Mouse (Mus musculus) kidney, postnatal 0 days (tissue): ENCODE results near the gene Tmem131. TPM values are rescaled to one million over a fixed set of nuclear protein-coding genes. Genes with fewer than 3 reads are reported as not detected.
"Not testable (repeated sequence)": the region's sequence is repeated elsewhere in the genome, so short reads cannot be mapped to it uniquely, and the experiment has no call there.

ENCODE experiments used
- ATAC-seq: fragments of 200-750 bp; cut with Nextera tagmentation; replicated peaks from 2 replicates; pipeline ENCODE4 v1.8.0; 2017; ENCODE audit warnings: low read depth, moderate number of reproducible peaks, moderate TSS enrichment, moderate library complexity; ENCODE audit not compliant: low FRiP score
- DNase-seq: peaks from one replicate; pipeline ENCODE4 v3.0.0-alpha.2; 2016; ENCODE audit warnings: low spot score
- H3K27ac ChIP-seq: fragments of 300-500 bp; sonication (generic); 2 replicates; pipeline ENCODE4 v1.5.1; 2014; ENCODE audit warnings: mild to moderate bottlenecking
- H3K27me3 ChIP-seq: fragments of 300-500 bp; sonication (generic); 2 replicates; pipeline ENCODE4 v1.6.1; 2014; ENCODE audit warnings: low read length, mixed read lengths; ENCODE audit not compliant: insufficient read depth
- H3K36me3 ChIP-seq: fragments of 300-500 bp; sonication (generic); 2 replicates; pipeline ENCODE4 v1.6.1; 2014; ENCODE audit warnings: low read length, mixed read lengths; ENCODE audit not compliant: insufficient read depth
- H3K4me1 ChIP-seq: fragments of 300-500 bp; sonication (generic); replicated peaks from 2 replicates; pipeline ENCODE4 v1.6.1; 2014; ENCODE audit warnings: antibody characterized with exemption, low read length, mixed read lengths; ENCODE audit not compliant: insufficient read depth
- H3K4me2 ChIP-seq: fragments of 300-500 bp; sonication (generic); 2 replicates; pipeline ENCODE4 v1.6.1; 2014; ENCODE audit warnings: mild to moderate bottlenecking, low read length, moderate library complexity, mixed read lengths
- H3K4me3 ChIP-seq: fragments of 300-500 bp; sonication (generic); replicated peaks from 2 replicates; pipeline ENCODE4 v1.5.1; 2014; ENCODE audit warnings: low read depth, low read length
- H3K9ac ChIP-seq: fragments of 300-500 bp; sonication (generic); 2 replicates; pipeline ENCODE4 v1.6.1; 2014; ENCODE audit warnings: low read depth, low read length
- H3K9me3 ChIP-seq: fragments of 300-500 bp; sonication (generic); replicated peaks from 2 replicates; pipeline ENCODE4 v1.6.1; 2016; ENCODE audit warnings: low read length, inconsistent platforms, mixed read lengths
- CTCF ChIP-seq: IDR thresholded peaks from 2 replicates; pipeline ENCODE4 v1.5.1; 2016; ENCODE audit warnings: antibody characterized with exemption, low read depth, mild to moderate bottlenecking, moderate library complexity
- WGBS: fragments of 180-500 bp; shearing (Covaris S2); extraction: QIAGEN DNeasy Blood & Tissue Kit; methylation state at CpG from one replicate; pipeline ENCODE4 v1.1.7; 2014; 5-methylcytosine and 5-hydroxymethylcytosine counted together
- polyA plus RNA-seq: library from polyadenylated mRNA; unstranded; fragments of >200 nt; fragmentation: Nextera tagmentation; extraction: Ambion mirVana; gene quantifications from 2 replicates; pipeline ENCODE4 v1.2.1, GENCODE M21; 2015

Gene Tmem131
- polyA plus RNA-seq, 1 experiment from 2014 or later, result 9.0 TPM

DNA sequence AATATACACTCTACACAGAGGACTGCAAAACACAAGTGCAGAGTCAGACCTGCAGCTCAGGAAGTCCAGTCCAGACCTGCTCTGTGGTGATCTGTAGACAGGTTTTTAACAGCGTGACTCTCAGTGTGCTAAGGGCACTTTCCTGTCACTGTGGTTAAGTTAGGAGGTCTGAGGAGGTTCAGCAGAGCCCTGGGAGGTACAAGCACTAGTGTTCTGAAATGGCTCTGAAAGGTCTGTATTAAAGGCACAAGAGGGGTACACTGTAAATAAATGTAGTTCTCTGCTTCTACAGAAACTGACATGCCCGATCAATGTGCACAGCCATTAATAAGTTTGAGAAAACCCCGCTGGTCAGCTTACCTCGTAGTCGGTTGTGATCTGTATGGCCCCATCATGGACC, 119.1 kb downstream of the Tmem131 start:
- H3K36me3 ChIP-seq, result peaks cover 38% of the 10 kb centered on the region
- H3K27me3 ChIP-seq, result no peaks in the 10 kb centered on the region
- H3K4me3 ChIP-seq, result no peak overlapping the region
- H3K9me3 ChIP-seq, result no peaks in the 10 kb centered on the region
- no peak for DNase-seq
- 0 out of 2 replicates have a peak overlapping the region, but pooled peaks have one; percentile 8 for H3K27ac ChIP-seq
- no peak overlapping the region for H3K9ac ChIP-seq
- H3K4me2 ChIP-seq, result no peak overlapping the region
- no peak for ATAC-seq
- WGBS, result 91% methylated on average over 5 of the region's 5 CpGs
- TF ChIP-seq CTCF, result no peak
- H3K4me1 ChIP-seq, result no peaks in the 10 kb centered on the region

DNA sequence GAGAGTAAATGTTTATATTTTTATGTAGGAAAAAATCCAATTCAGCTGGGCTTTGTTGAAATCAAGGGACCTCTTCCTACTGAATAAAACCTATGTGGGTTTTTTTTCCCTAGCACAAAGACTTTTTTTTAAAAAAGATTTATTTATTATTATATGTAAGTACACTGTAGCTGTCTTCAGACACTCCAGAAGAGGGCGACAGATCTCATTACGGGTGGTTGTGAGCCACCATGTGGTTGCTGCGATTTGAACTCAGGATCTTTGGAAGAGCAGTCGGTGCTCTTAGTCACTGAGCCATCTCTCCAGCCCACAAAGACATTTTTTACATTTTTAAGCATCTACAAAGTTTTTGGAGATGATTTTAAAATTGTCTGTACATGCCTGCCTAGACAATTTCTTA, 121.5 kb downstream of the Tmem131 start:
- DNase-seq, H3K9ac ChIP-seq, H3K9me3 ChIP-seq, H3K4me1 ChIP-seq, ATAC-seq, H3K4me2 ChIP-seq, H3K27ac ChIP-seq, H3K27me3 ChIP-seq, H3K4me3 ChIP-seq: not testable (repeated sequence)
- TF ChIP-seq CTCF, result peak; percentile 46
- WGBS, result 89% methylated on average over 4 of the region's 4 CpGs
- H3K36me3 ChIP-seq, result peaks cover 53% of the 10 kb centered on the region

DNA sequence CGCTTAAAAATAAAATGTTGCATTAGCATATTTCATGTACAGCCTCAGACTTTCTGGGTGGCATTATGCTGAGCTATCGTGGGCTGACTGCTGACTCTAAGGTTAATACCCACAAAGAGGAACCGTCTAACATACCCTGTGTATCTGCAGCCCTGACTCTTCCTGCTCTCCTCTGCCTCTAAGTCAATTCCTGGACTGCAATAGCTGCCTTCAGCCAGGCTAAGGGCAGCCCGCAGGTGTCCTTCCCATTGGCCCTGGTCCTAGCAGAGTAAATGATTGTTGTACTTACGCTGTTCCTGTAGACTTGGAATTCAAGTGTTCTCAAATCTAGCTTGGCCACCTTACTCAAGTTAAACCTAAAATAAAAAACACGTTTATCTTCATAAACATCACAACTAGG, 128.3 kb downstream of the Tmem131 start:
- Histone ChIP-seq H3K27ac (no peak overlapping the region), H3K27me3 (no peaks in the 10 kb centered on the region), H3K36me3 (peaks cover 73% of the 10 kb centered on the region), H3K4me1 (no peaks in the 10 kb centered on the region), H3K4me2 (no peak overlapping the region), H3K9me3 (no peaks in the 10 kb centered on the region), H3K4me3 (no peak overlapping the region), H3K9ac (no peak overlapping the region)
- no peak for ATAC-seq
- WGBS, result 86% methylated on average over 6 of the region's 6 CpGs
- no peak for TF ChIP-seq CTCF
- DNase-seq, result no peak

DNA sequence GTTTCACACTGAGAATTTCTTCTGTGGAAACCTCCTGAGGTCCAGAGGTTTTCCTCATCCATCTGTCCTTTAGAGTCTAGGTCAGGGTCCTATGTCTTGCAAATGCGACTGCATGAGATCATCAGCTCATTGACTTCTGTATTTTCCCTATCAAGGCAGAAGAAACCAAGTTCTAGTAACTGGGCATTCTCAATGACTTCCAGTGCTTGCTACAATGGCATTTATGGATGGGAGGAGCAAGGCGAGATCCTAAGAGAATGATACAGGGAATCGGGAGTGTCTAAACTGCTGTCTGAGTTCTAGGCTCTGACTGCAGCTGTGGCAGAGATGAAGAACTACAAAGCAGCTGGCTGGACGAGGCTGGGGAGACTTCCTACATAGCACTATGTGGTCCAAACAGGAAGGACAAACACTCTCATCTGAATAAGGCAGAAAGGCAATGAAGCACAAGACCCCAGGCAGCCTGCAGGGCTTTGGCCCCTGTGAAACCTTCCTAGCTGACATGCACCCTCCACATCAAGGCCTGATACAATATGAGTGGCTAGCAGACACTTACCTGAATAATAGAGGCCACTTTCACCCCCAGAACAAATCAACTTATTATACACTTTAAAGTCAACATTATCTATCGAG, 129.1 kb downstream of the Tmem131 start:
- Histone ChIP-seq H3K4me2 (no peak overlapping the region), H3K9me3 (no peaks in the 10 kb centered on the region), H3K27me3 (no peaks in the 10 kb centered on the region), H3K36me3 (peaks cover 77% of the 10 kb centered on the region), H3K27ac (no peak overlapping the region), H3K9ac (no peak overlapping the region), H3K4me3 (no peak overlapping the region), H3K4me1 (no peaks in the 10 kb centered on the region)
- ATAC-seq (no peak), DNase-seq (no peak)
- TF ChIP-seq CTCF, result no peak
- WGBS, result 78% methylated on average over 5 of the region's 5 CpGs

DNA sequence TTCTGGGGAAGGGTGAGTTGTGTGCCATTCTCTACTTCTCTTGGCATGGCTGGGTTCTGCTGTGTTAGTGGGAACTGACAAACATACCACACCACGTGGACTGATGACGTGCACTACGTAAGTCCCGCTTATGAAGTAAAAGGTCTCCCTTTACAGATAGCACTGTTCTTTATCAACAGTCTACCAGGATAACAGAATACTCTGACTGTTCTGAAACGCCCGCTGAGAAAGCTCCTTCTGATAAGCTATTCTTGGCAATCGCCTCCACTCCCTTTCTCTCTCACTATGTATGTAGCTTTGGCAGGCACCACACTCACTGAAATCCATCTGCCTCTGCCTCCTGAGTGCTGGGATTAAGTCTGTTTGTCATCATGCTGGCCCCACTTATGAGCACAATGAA, 130.1 kb downstream of the Tmem131 start:
- TF ChIP-seq CTCF, result no peak
- ATAC-seq, result no peak
- H3K36me3 ChIP-seq, result peaks cover 72% of the 10 kb centered on the region

DNA sequence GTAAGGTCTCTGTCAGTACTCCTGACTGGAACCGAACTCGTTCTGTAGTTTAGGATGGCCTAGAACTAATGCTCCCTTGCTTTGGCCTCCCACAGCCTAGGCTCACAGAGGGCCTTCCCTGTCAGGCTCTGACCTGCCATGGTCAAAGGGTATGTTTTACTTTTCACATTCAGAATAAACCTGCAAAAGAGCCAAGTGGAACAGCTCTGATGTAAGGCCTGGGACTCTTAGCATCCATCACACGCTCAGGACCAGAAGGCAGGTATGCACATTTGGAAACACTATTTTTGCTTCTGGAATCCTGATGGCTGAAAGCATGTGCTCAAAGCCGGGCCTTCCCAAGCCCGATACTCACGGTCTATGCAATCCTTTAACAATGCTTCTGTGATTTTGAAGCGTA, 131.7 kb downstream of the Tmem131 start:
- Histone ChIP-seq H3K4me3 (no peak overlapping the region), H3K9me3 (no peaks in the 10 kb centered on the region), H3K4me2 (no peak overlapping the region), H3K27ac (no peak overlapping the region), H3K4me1 (no peaks in the 10 kb centered on the region), H3K27me3 (no peaks in the 10 kb centered on the region), H3K9ac (no peak overlapping the region), H3K36me3 (peaks cover 72% of the 10 kb centered on the region)
- WGBS, result 93% methylated on average over 7 of the region's 7 CpGs
- no peak for TF ChIP-seq CTCF
- ATAC-seq, result no peak
- no peak for DNase-seq

More for the DNA sequence above, 130.1 kb downstream of the Tmem131 start:
- Histone ChIP-seq H3K4me2 (no peak overlapping the region), H3K4me3 (no peak overlapping the region), H3K4me1 (no peaks in the 10 kb centered on the region), H3K9ac (no peak overlapping the region), H3K27ac (no peak overlapping the region), H3K27me3 (no peaks in the 10 kb centered on the region), H3K9me3 (no peaks in the 10 kb centered on the region)
- 89% methylated on average over 7 of the region's 7 CpGs for WGBS
- no peak for DNase-seq
